31 mouse cellular contexts compared by ENCODE assay signal in the genomic region with DNA sequence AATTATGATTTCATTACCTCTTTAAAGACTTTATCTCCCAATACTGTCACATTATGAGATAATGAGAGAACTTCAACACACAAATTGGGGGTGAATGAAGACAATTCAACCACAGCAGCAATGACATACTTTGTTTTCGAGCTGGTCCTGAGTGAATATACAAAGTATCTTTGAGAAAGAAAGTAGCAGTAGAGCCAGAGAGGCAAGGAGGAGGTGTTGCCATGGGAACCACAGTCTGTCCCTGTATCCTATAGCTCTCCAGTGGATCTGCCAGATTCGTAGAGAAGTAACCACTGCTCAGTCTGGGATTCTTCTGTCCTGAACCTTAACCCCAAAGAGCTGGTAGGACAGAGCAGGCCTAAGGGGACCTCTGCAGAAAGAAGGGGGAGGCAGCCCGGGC. TPM values are rescaled to one million over a fixed set of nuclear protein-coding genes. Genes with fewer than 3 reads are reported as not detected.
A peak's percentile ranks its signal among the peaks of the same experiment; 100 is the strongest.
DNase-seq lines count a peak whose midpoint lies in the region; ATAC-seq and TF ChIP-seq lines count a peak whose summit lies in the region.
"Had no signal": no experiment of that assay in that cellular context is flagged by ENCODE, and none has a peak within 500 bp of the region (broad histone marks: within the 10 kb centered on the region; RNA-seq: fewer than 3 reads in every experiment).

No protein-coding gene starts in this region.

- no peak overlapping the region for H3K27ac ChIP-seq in midbrain, embryonic 14.5 days (replicated peaks; ENCODE audit: low read depth, low read length)
- no peak overlapping the region for H3K27ac ChIP-seq in midbrain, embryonic 16.5 days (ENCODE audit: low read length)
- H3K27ac ChIP-seq: hindbrain, embryonic 13.5 days; kidney, postnatal 0 days; limb, embryonic 13.5 days; midbrain, embryonic 12.5 days; neural tube, embryonic 12.5 days; stomach, postnatal 0 days had no signal

- H3K4me3 ChIP-seq in midbrain, embryonic 14.5 days (replicated peaks; ENCODE audit: low read depth, low read length): no peak overlapping the region
- no peak overlapping the region for H3K4me3 ChIP-seq in midbrain, embryonic 16.5 days (ENCODE audit: low read depth, low read length)
- no peak overlapping the region for H3K4me3 ChIP-seq in lung, adult 2 months (replicated peaks; ENCODE audit: extremely low read depth, low read depth, low read length)
- H3K4me3 ChIP-seq: erythroblast, embryonic 14.5 days; hindbrain, embryonic 13.5 days; limb, embryonic 13.5 days; midbrain, embryonic 12.5 days; myocyte; neural tube, embryonic 12.5 days had no signal

- H3K9ac ChIP-seq in midbrain, embryonic 14.5 days (replicated peaks; ENCODE audit: low read length): no peak overlapping the region
- no peak overlapping the region for H3K9ac ChIP-seq in midbrain, embryonic 16.5 days (ENCODE audit: low read depth, low read length)
- H3K9ac ChIP-seq: hindbrain, embryonic 13.5 days; limb, embryonic 13.5 days; midbrain, embryonic 12.5 days; neural tube, embryonic 12.5 days had no signal

- no peak for TF ChIP-seq CTCF in lung, adult 2 months (IDR thresholded peaks at IDR 0.05; ENCODE audit: insufficient read depth, low read length)

- H3K9me3 ChIP-seq in midbrain, embryonic 14.5 days (ENCODE audit: control insufficient read depth, low read length): no peaks in the 10 kb centered on the region
- H3K9me3 ChIP-seq in midbrain, embryonic 16.5 days (replicated peaks; ENCODE audit: control insufficient read depth, low read length, poor library complexity, severe bottlenecking): no peaks in the 10 kb centered on the region
- H3K9me3 ChIP-seq: hindbrain, embryonic 13.5 days; limb, embryonic 13.5 days; midbrain, embryonic 12.5 days; neural tube, embryonic 12.5 days had no signal

- ATAC-seq in midbrain, embryonic 14.5 days (ENCODE audit: low FRiP score, low TSS enrichment): no peak
- no peak for ATAC-seq in midbrain, embryonic 16.5 days
- ATAC-seq: intestine, embryonic 16.5 days; Patski had no signal

- H3K36me3 ChIP-seq in midbrain, embryonic 14.5 days (ENCODE audit: control insufficient read depth, insufficient read depth, low read length): no peaks in the 10 kb centered on the region
- no peaks in the 10 kb centered on the region for H3K36me3 ChIP-seq in midbrain, embryonic 16.5 days (ENCODE audit: control insufficient read depth, insufficient read depth, low read length)
- H3K36me3 ChIP-seq: hindbrain, embryonic 13.5 days; limb, embryonic 13.5 days; midbrain, embryonic 12.5 days; neural tube, embryonic 12.5 days had no signal

- H3K27me3 ChIP-seq in midbrain, embryonic 14.5 days (ENCODE audit: control insufficient read depth, insufficient read depth, low read length): no peaks in the 10 kb centered on the region
- no peaks in the 10 kb centered on the region for H3K27me3 ChIP-seq in midbrain, embryonic 16.5 days (ENCODE audit: control insufficient read depth, insufficient read depth, low read depth, low read length)
- H3K27me3 ChIP-seq: hindbrain, embryonic 13.5 days; limb, embryonic 13.5 days; neural tube, embryonic 12.5 days had no signal

- H3K4me1 ChIP-seq in midbrain, embryonic 14.5 days (ENCODE audit: control insufficient read depth, insufficient read depth, low read length): peaks cover 5% of the 10 kb centered on the region; the same call in 1 of the 2 replicates
- H3K4me1 ChIP-seq in midbrain, embryonic 16.5 days (ENCODE audit: control insufficient read depth, insufficient read depth, low read length): peaks cover 10% of the 10 kb centered on the region
- H3K4me1 ChIP-seq in lung, adult 2 months (ENCODE audit: control insufficient read depth, insufficient read depth, low read length): no peaks in the 10 kb centered on the region
- H3K4me1 ChIP-seq: limb, embryonic 13.5 days; midbrain, embryonic 12.5 days; neural tube, embryonic 12.5 days had no signal

- peak; percentile 16 for DNase-seq in layer of hippocampus, adult 9-11 months
- no peak for DNase-seq in layer of hippocampus, postnatal 36 days
- DNase-seq in midbrain, embryonic 14.5 days: peak; percentile 23
- DNase-seq in thymus, postnatal 4 days: peak; percentile 13
- no peak for DNase-seq in thymus, adult 18-20 months
- no peak for DNase-seq in adrenal gland, postnatal 14 days
- DNase-seq in lung, adult 2 months: no peak
- DNase-seq: adrenal gland, postnatal 25 days; cerebellum, adult 2 months; cerebellum, postnatal 14 days; gastrocnemius, postnatal 36 days; heart, adult 18-20 months; heart, postnatal 36 days; kidney, adult 8-10 months; kidney, postnatal 4 days; lung, postnatal 36 days; thymus, postnatal 14 days had no signal

- no peak for TF ChIP-seq POLR2A in lung, adult 2 months (IDR thresholded peaks at IDR 0.05; ENCODE audit: borderline replicate concordance, extremely low read depth, low read depth, low read length)

- 59% methylated on average over 3 of the region's 3 CpGs for WGBS in midbrain, embryonic 14.5 days
- whole genome bisulfite sequencing in midbrain, embryonic 16.5 days: 52% methylated on average over 3 of the region's 3 CpGs
- 64% methylated on average over 3 of the region's 3 CpGs for WGBS in lung, adult 2 months

- no peak overlapping the region for H3K4me2 ChIP-seq in midbrain, embryonic 14.5 days (ENCODE audit: low read length)
- no peak overlapping the region for H3K4me2 ChIP-seq in midbrain, embryonic 16.5 days (ENCODE audit: low read length)
- H3K4me2 ChIP-seq: heart, embryonic 11.5 days; hindbrain, embryonic 13.5 days; limb, embryonic 13.5 days; liver, embryonic 11.5 days; midbrain, embryonic 12.5 days; neural tube, embryonic 12.5 days had no signal

RNA-seq across cellular contexts. Expression of a gene that starts 35.2 kb away (rescaled TPM):
- 100 to 1,000 TPM; 786 to 920 TPM for total RNA-seq in layer of hippocampus, postnatal 36 days (2021)
- 1.6 and 1.8 TPM in 2 replicates for polyA plus RNA-seq in midbrain, embryonic 14.5 days (2014; fragmentation: Nextera tagmentation; extraction: Ambion mirVana)
- 2.9 and 6.4 TPM in 2 replicates for polyA plus RNA-seq in midbrain, embryonic 16.5 days (2015; fragmentation: Nextera tagmentation; extraction: Ambion mirVana)
- total RNA-seq in adrenal gland, postnatal 14 days (2021): 35.7 and 56.8 TPM in 2 replicates
- polyA plus RNA-seq in lung, adult 2 months (2012; rRNA removed): 22.0 and 34.3 TPM in 2 replicates
- polyA plus RNA-seq: erythroblast, embryonic 14.5 days; forebrain, embryonic 11.5 days; midbrain, embryonic 12.5 days; myocyte; Patski had no signal

RNA-seq across cellular contexts. Expression of a gene that starts 58.8 kb away (rescaled TPM):
- total RNA-seq in layer of hippocampus, postnatal 36 days (2021): 10 to 100 TPM; 66.2 to 74.9 TPM
- polyA plus RNA-seq in midbrain, embryonic 14.5 days (2014; fragmentation: Nextera tagmentation; extraction: Ambion mirVana): 6.6 and 9.4 TPM in 2 replicates
- polyA plus RNA-seq in midbrain, embryonic 16.5 days (2015; fragmentation: Nextera tagmentation; extraction: Ambion mirVana): 6.7 and 9.7 TPM in 2 replicates
- total RNA-seq in adrenal gland, postnatal 14 days (2021): 49.5 and 54.9 TPM in 2 replicates
- 5.7 and 9.2 TPM in 2 replicates for polyA plus RNA-seq in lung, adult 2 months (2012; rRNA removed)
- polyA plus RNA-seq: erythroblast, embryonic 14.5 days had no signal

Comparison
In these comparisons a context has a peak if more than half of its experiments do, and no peak if none do; other contexts are left out.
1. DNase-seq: peak in layer of hippocampus, adult 9-11 months (single experiment), midbrain, embryonic 14.5 days (single experiment) and thymus, postnatal 4 days (single experiment); none in layer of hippocampus, postnatal 36 days (0 of 2), thymus, adult 18-20 months (0 of 2), adrenal gland, postnatal 14 days (single experiment) and lung, adult 2 months (single experiment).